Mouse (Mus musculus): ENCODE measurements at regions not wholly inside any gene's neighbourhood (a gene's known extent, or its start where the extent isn't known, plus 50 kb on each side); places are given as distances from the start of the nearest gene placed in this dataset.

DNA sequence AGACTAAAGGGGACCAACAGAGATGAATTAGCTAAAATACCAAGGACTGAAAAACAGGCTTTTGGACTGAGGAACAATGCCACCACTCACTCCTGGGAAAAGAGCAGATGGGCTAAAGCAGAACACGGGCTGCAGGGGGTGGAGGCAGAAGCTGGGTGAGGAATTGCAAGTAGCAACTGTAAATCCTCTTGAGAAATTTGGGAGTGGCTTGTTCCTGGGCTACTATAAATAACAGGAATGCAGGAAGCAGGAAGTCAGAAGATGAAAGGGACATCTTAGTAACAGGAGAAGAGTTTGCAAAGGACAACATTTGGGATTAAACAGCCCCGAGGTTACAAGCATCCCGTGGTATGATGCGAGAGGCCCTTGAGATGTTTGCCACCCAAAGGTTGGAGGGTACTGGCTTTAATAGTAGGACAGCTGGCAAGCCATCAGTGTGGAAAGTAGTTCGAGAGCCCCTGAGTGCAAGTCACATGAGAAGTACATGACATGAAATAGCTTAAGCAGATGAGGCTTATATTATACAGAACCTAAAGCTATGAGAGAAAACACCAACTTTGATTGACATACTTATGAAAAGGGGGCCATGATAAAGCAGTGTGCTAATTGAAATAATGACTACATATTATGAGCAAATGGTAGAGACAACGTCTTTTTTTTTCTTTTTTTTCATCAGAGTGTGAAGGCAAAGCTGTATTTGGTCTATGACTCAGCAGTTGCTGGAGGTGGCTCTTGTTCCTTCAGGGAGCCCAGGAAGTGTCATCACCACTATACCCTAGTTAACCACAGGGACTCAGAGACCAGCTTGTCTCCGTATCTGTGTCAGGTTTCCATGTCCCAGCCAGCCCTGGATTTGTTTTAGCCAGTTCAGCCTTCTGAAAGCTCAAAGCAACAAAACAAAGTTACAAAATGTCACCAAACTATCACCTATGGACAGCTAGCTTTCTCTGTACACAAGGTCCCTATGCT, 357.6 kb upstream of the Acvr2a start:
- DNase-seq (ENCODE audit: low spot score in 2 of 2), result peak in 1 of 2 experiments; percentile 37

DNA sequence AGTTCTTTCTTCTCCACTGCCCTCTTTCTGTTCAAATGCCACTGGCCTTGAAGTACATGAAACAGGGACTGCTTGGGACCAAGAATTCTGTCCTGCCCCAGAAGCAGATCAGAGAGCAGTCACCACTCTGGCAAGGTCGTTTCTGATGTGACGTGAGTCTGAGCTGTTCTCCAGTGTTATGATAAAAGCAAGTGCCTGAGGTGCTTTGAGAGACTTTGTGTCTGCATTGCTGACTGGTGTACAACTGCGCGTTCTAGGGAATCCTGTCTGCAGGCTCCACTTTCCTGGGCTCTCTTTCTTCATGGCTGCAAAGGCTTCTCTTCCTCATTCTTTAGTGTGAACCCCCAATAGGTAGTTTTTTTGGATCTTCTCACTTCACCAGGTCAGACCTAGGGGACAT, 356.8 kb upstream of the Acvr2a start:
- no peak for DNase-seq (ENCODE audit: low spot score in 2 of 2)

DNA sequence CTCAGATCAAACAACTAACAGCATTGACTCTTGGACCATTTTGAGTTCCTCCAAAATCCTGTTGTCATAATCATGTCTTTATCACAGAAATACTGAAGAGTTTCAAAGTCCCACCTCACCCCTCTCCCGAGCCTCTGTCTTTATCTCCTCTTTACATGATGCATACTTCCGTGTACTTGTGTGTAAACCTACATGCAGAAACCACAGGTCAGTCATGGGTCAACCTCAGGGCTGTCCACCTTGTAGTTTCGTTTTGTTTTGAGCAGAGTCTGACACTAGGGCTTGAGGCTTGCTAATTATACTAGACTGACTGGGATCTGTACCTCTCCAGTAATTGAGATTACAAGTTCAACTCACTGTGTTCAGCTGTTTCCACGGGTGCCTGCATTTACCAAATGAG, 348.4 kb upstream of the Acvr2a start:
- DNase-seq (ENCODE audit: low spot score in 2 of 2), result no peak

DNA sequence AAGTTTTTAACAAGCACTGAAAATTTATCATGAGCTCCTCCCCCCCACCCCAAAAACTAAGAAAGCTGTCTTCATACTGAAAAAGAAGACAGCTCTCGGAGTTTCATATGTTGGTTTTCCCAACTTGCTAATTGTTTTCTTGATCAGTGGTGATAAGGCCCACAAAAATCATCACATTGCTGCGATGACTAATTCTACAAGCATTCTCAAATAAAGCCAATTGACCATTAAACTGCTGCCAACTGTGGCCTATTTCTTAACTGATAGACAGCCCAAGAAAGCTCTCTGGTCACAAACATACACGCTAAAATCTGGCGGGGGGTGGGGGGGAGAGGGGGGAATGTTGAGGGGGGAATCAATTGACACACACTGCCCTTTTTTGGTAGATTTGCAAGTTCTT, 345.0 kb upstream of the Acvr2a start:
- DNase-seq (ENCODE audit: low spot score in 2 of 2), result no peak

DNA sequence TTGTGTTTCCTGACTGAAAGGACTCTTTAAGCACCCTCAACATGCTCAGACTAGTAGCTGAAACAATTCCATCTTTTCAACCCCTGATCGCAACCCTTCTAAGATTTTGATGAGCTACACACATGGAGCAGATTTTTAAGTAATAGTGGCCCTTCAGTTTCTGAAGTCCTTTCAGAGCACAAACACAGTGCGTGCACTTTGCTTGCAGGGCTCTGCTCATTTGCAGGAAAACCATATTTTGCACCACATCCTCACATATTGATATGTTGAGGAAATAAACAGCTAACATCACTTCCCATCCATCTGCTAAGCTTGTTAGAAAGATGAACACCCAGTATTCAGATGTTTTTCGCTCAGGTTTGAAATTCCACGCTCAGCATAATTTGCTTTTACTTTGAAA, 344.6 kb upstream of the Acvr2a start:
- no peak for DNase-seq (ENCODE audit: low spot score in 2 of 2)

DNA sequence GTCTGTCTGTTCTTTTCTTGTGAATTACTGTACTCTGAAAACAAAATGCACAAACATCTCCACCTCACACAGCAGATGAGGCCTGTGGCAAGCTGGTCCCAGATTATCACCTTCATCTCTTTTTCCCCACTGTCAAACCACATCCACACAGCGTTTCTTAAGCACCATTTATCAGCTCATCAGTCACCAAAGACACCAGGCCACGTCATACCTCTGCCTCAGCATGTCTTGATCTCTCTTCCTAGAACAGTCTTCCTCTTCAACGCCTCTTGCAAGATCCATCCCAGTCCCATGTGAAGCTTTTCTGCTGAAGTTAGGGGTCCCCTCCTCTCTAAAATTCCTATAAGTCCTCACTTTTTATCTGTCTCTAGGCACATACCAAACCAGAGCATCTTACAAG, 340.8 kb upstream of the Acvr2a start:
- DNase-seq (ENCODE audit: low spot score in 2 of 2), result no peak

DNA sequence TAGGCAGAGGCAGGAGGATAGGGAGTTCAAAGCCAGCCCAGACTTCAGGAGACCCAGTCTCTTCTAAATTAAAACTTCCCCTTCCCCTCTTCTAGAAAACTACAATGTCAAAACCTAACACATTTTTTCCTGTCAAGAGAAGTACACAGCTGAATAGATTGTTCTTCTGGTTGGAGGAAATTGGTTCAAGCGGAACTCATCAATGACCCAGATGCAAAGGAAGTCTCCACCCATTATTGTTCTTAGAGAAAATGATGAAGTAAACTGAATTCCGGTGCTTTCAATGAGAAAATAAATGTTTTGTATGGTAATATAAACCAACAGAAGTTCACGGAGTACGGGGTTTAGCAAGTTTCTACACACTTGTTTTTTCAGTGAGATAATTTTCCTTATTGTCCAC, 339.3 kb upstream of the Acvr2a start:
- DNase-seq (ENCODE audit: low spot score in 2 of 2), result no peak

DNA sequence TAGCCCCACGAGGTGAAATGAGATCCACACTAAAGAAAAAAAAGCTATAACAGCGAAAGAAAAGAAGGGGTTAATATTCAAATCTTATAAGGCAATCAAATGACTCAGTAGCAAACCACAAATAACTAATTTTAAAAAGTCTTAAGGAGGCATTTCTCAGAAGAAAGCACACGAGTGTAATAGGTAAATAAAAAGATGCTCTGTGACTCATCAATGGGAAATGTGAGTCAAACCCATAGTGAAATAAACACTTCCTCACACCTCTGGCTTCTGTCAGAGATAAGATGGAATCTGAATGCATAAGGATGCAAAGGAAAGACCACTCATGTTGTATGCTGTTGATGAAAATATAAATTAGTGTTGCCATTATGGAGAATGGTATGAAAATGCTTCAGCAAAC, 337.1 kb upstream of the Acvr2a start:
- DNase-seq (ENCODE audit: low spot score in 2 of 2), result no peak

DNA sequence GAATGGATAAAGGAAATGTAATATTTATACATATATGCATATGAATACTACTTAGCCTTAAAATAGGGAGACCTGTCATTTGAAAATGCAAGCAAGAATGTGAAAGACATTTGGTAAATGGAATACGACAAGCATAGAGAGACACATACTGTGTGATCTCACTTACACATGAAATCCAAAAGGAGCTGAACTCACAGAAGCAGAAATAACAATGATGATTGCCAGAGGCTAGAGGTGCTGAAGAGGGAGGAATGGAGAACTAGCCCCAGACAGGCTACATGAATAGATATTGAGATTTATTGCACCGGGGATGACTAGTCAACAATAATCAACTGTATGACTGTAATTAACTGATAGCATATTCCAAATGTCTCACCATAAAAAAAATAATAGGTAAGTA, 336.6 kb upstream of the Acvr2a start:
- DNase-seq (ENCODE audit: low spot score in 2 of 2), result no peak

DNA sequence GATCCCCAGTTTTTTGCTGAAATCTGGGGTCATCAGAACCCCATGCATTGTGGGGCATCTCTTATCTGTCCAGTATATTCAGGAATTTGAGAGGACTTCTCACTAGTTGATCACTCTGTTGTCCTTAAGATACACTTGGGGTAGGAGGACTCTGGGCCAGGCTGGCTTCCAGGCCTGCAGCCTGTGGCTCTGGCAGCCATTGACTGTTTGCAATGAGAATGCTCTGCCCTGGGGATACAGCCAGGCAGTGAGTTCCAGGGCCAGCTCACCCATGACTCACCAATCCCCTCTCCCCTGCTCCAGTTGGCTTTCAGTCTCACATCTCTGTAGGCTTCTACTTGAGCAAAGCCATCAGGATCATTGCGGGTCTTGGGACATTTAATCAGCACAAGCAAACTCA, 334.3 kb upstream of the Acvr2a start:
- no peak for DNase-seq (ENCODE audit: low spot score in 2 of 2)

DNA sequence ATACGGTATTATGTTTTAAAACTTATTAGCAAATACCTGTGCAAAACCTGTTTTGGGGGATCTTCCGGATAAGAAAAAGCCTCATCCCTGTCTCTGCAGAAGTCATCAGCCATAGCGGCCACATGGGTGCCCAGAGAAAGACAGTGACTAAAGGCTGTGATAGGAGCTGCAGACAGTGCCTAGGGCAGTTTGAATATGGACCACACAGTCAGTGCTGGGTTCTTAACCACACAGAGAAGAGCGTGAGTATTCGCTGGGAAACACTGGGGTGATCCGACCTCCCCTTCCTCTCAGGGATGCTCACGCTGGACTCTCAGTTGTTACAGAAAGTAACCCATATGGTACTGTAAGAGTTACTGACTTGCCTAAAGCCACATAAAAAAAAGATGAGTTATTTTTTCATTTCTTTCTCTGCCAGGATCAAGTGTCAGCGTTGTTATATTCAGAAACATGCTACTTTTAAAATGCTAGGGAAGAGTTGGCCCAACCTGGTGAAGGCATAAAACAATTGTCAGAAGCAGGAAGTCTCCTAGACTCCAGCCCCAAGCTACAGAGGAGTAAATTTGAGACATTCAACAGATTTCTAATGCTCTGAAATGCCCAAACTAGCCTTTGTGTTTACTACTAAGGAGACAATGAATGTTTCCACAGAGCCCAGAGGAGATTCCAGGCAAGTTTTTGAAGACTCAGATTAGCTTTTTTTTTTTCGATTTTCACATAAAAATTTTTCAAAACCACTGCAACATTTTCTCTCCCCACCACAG, 333.3 kb upstream of the Acvr2a start:
- no peak for DNase-seq (ENCODE audit: low spot score in 2 of 2)

DNA sequence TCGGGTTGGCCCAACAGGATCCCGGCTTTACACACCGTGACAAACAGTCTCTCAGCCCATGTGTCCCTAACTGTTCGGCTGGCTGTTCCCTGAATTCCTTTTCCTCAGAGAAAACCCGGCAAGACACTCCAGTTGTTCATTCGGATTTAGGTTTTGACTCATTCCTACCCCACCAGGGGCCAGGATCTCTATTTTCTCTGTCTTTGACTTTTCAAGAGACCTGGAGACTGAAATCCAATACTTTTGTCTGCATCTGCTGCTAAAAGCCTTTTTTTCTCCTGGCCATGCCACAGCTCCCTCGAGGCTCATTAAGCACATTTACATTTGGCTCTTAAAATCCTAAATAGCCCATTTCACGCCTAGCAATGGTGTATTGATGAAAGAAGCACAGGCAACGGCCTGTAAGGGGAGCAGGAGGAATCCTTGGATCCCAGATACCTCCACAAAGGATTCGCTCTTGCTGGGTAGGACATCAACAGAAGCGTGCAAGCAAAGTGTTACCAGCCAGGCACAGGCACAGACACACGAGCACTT, 332.6 kb upstream of the Acvr2a start:
- no peak for DNase-seq (ENCODE audit: low spot score in 2 of 2)

DNA sequence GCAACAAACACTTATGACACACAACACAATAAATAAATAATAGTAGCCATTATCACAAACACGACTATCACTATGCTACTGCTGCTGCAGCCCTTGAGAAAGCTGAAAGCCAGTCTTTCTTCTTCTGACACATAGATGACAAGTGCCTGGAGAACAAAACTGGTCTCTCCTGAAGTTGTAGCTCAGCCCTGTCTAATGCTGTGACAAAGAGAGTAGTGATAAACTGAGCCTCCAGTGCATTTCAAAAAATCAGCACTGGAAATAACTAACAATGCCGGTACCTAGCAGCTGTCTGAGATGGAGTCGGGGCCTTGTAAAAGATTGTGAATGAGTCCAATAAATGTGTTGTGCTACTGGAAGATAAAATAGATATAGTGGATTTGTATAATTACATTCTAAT, 320.3 kb upstream of the Acvr2a start:
- no peak for DNase-seq (ENCODE audit: low spot score in 2 of 2)

DNA sequence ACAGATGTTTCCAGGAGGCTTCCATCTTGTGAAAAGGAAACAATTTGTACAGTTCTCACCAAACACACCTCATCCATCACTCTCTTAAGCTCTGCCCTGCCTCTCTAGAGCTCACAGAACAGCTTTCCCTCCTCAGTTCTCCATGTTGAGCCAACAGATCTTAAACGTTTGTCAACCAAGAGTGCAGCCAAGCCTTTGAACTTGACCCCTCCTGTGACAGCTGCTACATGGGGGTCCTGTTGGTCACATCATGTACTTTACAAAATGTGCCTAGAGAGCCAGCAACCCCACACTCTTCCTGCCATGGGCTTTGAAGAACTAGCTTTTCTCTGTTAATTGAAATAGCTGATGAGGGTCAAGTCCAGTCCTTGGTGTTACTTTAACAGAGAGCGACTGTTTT, 319.8 kb upstream of the Acvr2a start:
- no peak for DNase-seq (ENCODE audit: low spot score in 2 of 2)

DNA sequence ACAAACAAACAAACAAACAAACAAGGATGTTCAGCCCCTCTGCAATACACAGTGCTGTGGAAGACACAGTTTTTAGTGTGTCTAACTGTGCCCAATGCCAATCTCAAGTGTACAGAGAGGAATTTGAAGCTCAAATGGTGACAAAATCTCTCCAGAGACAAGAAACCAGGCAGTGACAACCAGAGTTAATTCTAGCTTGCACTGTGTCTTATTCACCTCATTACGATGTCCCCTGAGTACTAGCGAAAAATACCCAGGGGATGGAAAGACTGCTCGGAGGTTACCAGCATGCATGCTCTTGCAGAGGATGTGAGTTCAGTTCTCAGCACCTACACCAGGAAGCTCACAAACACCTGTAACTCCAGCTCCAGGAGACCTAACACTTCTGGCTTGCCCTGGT, 319.3 kb upstream of the Acvr2a start:
- no peak for DNase-seq (ENCODE audit: low spot score in 2 of 2)

DNA sequence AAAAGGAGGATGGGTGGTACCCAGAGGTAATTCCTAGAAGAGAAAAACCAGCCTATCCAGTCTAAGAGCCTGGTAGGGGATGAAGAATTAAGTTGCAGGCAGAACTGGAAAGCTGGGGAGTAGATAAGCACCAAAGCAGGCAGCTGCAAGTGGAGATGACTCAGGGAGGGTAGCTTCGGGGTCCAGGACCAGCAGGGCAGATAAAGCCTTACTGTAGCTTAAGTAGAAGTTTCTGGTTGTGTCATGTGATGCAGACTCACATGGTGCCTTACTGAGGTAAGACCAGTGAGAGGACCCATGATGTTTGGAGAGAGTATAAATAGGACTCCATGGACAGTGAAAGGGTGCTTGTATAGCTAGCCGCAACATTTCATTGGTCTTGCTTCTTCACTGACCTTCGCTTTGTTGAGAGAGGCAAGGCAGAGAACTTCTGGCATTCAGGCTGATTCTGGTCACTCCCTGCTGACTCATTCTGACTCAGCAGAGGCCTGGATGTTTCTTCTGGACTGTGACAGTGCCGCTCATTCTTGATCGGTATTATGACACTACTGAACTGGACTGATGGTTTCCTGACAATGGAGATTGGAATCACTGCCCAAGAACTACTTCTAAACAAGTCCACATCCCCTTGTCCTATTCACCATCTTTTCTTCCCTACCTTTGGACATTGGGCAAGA, 315.7 kb upstream of the Acvr2a start:
- no peak for DNase-seq (ENCODE audit: low spot score in 2 of 2)

DNA sequence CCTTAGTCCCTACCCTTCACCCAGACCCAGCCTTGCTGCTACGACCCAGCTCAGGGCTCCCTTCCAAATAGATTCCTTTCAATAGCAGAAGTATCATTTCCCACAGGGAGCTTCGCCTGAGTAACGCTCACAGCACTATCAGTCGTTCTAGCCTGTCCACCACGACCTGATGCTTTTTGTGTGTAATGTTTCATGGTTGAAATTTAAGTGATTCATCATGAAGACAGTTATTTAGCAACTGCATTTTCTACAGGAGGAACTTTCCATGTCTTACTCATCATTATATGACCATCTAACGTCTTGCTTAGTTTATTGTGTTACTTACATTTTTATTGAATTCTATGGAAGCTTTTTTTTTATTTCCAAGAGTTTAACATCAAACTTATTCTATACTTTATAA, 314.5 kb upstream of the Acvr2a start:
- DNase-seq (ENCODE audit: low spot score in 2 of 2), result no peak

DNA sequence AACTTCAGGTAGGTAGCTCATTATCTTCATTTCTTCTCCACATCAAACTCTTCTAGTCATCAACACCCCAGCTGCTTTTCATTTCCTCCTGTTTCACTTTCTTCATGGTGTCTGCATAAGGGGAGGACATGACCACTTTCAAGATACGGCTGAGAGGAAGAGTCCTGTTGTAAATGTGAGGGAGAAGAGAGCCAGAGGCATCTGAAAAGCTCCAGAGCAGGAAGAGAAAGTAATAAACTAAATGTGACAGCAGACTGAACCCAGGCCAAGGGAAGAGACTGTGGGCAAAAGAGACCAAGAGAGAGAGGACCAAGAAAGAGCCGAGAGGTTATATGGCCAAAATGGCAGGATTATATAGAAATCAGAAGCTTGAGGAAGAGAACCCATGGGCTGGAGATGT, 312.5 kb upstream of the Acvr2a start:
- DNase-seq (ENCODE audit: low spot score in 2 of 2), result no peak

DNA sequence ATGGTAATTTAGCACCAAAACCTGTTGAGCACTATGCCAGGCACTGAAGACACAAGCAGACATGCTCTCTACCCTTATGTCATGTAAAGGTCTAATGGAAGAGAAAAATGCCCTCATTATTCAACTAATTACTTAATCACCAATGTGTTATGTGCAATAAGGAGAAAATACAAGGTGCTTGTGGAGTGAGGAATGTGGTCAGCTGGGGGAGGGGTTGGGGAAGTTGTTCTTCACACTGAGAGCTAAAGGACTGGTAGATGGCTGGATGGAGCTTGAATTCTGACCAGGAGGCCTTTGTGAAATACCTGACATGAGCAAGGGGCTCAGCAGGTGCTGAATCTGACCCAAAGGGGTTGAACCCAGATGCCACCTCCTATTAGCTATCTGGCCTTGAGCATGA, 300.1 kb upstream of the Acvr2a start:
- no peak for DNase-seq (ENCODE audit: low spot score in 2 of 2)

DNA sequence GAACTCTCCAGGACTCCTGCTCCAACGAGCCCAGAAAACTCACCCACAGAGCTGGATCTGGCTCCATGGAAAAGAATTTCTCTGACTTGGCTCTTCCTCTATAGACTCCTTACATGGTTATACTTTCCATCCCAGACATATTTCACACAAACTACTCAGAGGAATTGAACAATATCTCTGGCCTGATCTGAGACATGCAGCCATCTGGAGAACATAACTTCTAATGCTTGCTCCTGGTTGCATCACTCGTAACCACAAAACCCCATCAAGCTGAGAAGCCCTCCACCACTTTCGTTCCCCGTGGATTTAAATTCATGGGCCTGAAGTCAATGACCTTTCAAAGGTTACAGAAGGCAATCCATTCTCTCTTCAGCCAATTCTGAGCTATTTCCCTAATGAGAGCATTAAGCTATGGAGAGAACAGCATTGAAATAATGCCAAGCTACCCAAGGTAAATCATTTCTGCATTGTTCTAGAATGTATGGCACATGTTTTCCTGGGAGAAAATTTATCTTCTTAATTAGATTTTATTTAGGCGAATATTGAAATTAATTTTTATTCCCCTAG, 294.0 kb upstream of the Acvr2a start:
- no peak for DNase-seq (ENCODE audit: low spot score in 2 of 2)

DNA sequence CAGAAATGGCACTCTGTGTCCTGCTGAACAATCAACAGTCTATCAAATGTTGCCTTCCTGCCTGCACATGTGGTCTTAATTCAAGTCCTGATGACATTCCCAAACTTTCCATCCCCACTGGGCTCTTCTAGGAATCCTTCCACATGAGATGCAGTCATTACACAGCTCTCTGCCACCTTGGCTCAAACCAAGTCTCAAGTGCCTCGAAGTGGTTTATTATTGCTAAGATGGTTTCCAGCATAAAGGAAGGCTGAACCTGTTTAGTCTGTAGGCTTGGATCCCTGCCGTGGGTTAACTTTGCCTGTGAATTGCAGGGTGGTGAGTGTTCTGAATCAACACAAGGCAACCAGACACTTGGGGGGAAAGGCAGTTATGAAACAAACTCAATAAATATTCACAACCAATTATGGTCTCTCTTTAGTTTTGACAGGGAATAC, 293.4 kb upstream of the Acvr2a start:
- no peak for DNase-seq (ENCODE audit: low spot score in 2 of 2)

DNA sequence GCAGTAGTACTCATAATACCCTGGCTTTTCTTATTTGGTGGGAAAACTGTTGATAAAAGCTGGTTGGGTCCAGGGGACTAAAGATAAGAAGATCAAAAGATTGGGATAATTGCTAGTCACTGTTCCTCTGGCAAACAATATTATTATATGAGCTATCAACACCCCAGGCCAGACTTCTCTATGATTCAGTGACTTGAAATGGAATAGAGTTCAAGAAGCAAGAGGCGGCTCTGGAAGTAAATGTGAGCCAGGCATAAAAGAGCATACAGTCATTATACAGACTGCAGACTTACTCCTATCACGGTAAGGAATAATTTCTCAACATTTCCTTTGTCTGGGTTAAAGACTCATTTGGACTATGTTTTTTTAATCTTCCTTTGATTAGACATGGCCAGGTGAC, 278.5 kb upstream of the Acvr2a start:
- no peak for DNase-seq (ENCODE audit: low spot score in 2 of 2)

Data from left cerebral cortex, adult 8-10 months (tissue).